Mouse (Mus musculus) sigmoid colon, adult 10 weeks (tissue): ENCODE results near the gene Gm7876. TPM values are rescaled to one million over a fixed set of nuclear protein-coding genes. Genes with fewer than 3 reads are reported as not detected.

ENCODE experiments used
- polyA plus RNA-seq: library from polyadenylated mRNA; stranded (reverse); fragments of 350-450 nt; fragmentation: Illumina TruSeq; extraction: RNeasy Lipid Tissue Mini Kit (QIAGEN cat#74804); gene quantifications from one replicate; pipeline ENCODE4 v1.2.3, GENCODE M21; 2014; ENCODE audit warnings: low read depth, low replicate concordance

The Gm7876 gene
- polyA plus RNA-seq: not detected

GRCm38 (mm10) chr14:4708938-4709337 lies at the start of gene Gm7876:
Gene Gm7876 (plus strand): TSS chr14:4709238.

DNA sequence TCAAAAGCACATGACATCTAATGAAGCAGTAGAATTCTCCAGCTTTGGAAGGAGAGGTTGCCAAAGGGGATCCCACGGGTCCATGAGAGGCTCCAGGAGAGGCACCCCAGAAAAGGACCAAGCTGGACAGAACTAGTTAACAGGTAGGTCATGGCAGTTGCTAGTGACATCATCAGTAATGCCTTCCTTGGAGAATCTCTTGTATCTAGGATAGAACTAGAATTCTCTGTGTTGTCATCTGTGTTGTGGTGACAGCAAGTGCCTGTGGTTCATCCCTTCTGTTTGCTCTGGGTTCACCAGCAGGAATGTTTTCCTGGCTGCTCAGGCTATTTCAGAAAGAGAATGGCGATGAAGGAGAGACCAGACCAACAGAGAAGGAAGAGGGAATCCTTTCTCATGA lies 45.1 kb upstream of the Gm7876 start, which contains the start of gene Gm3239:
Gm3239 (plus strand) TSS at position 301 of the 400 bp plus-strand sequence.

DNA sequence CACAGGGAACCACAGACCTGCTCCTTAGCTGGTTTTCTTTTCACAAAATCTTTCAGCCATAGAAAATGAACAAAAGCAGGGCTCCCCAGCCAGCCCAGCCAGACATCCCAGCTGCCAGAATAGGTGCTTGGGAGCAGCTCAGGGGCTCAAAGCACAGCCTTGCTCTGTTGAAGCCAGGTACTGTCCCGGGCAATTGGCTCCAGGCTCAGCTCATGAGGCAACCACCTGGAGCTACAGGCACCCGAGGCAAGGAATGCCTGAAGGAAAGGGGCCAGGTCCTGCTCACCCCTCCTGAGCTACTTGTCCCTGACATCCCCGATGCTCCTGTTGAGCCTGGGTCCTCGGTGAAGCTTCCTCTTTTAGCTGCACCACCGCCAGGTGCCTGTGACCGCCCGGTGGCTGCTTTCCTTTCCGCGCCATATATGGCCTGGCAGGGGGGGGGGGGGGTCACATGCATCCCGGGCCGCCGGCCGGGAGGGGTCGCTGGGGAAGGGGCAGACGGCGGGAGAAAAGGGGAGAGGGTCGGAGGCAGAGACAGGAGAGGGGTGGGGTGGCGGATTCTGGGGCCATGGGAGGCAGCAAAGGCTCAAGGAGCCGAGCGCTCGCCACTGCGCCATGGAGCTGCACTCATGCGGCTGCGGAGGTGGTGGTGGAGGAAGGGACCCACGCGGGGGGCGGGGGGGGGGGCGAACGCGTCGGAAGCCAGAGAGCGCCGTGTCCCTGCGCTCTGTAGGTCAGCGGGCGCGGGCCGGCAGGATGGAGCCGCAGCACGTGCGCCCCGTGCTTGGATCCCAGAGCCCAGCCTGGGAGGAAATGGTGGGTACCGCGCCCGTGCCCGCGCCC lies 17.2 kb downstream of the Gm7876 start, which contains the start of gene Gm3252:
Gm3252 (plus strand) TSS at position 738 of the 843 bp plus-strand sequence.

Other genes starting within 250 kb of the Gm7876 start
- gene Gm3182, start 227.5 kb upstream of the Gm7876 start, polyA plus RNA-seq: not detected
- not detected for gene Gm3047, start 153.8 kb upstream of the Gm7876 start, polyA plus RNA-seq
- not detected for gene Gm8159, start 76.9 kb upstream of the Gm7876 start, polyA plus RNA-seq
- gene Gm3239, start 45.0 kb upstream of the Gm7876 start, polyA plus RNA-seq: not detected
- not detected for gene Gm3252, start 17.5 kb downstream of the Gm7876 start, polyA plus RNA-seq
- not detected for gene Gm9602, start 67.1 kb downstream of the Gm7876 start, polyA plus RNA-seq
- not detected for gene Gm3269, start 128.9 kb downstream of the Gm7876 start, polyA plus RNA-seq
- not detected for gene Gm3264, start 146.3 kb downstream of the Gm7876 start, polyA plus RNA-seq
- gene Gm3278, start 183.2 kb downstream of the Gm7876 start, polyA plus RNA-seq: not detected